ENCODE assay signal across 8 mouse cellular contexts in the genomic region with DNA sequence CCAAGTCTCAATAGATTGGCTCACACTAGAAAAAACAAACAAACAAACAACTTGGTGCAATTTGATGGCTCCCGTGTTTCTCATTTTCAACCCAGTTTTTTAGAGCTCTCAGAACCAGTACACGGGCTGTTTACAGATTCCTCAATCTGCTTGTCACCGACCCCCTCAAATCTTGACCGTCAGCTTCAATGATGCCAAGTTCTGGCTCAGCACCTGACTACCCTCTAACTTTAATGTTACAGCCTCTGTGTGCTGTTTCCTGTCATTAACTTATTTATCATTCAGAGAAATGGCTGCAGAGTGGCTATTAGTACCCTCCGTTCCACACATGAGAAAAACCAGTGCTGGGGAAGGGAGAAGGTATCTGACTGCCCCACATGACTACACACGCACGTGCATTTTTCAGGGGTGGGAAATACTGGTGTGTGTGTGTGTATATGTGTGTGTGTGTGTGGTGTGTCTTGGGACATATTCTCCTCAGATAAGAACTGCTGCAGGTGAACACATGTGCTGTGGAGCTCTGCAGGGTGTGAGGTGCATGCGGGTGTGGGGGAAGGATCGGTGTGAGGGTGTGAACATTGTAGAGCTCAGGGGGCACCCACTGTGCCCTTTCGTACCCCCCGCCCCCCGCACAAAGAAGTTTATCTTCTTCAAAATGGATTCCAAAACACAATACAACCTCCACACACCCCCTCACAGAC.
DNase-seq lines count a peak whose midpoint lies in the region; ATAC-seq lines count a peak whose summit lies in the region.

No protein-coding gene starts in this region.

- ATAC-seq in cerebellum, adult (ENCODE audit: insufficient number of reproducible peaks, low FRiP score, low TSS enrichment) = 0 out of 2 replicates have a peak, but pooled peaks have one; percentile 42
- ATAC-seq in megakaryocyte, adult 5-6 weeks (ENCODE audit: poor library complexity, severe bottlenecking) = no peak
- no peak for ATAC-seq in stomach, embryonic 16.5 days (ENCODE audit: insufficient read depth, low FRiP score)

- peaks cover 92% of the 10 kb centered on the region for H3K4me1 ChIP-seq in megakaryocyte, embryonic 14.5 days
- H3K4me1 ChIP-seq in stomach, embryonic 16.5 days (ENCODE audit: control insufficient read depth, insufficient read depth, low read length) = peaks cover 24% of the 10 kb centered on the region

- WGBS in stomach, embryonic 16.5 days = 50% methylated on average over 12 of the region's 12 CpGs

- H3K27me3 ChIP-seq in megakaryocyte, embryonic 14.5 days (replicated peaks) = no peaks in the 10 kb centered on the region
- no peaks in the 10 kb centered on the region for H3K27me3 ChIP-seq in stomach, embryonic 16.5 days (ENCODE audit: control insufficient read depth, insufficient read depth, low read length)

- no peak overlapping the region for H3K9ac ChIP-seq in stomach, embryonic 16.5 days (ENCODE audit: low read length)

- no peaks in the 10 kb centered on the region for H3K9me3 ChIP-seq in megakaryocyte, embryonic 14.5 days
- H3K9me3 ChIP-seq in stomach, embryonic 16.5 days (replicated peaks; ENCODE audit: control insufficient read depth, low read length) = no peaks in the 10 kb centered on the region

- peak overlapping the region; percentile 80 for H3K4me3 ChIP-seq in megakaryocyte, embryonic 14.5 days (replicated peaks)
- H3K4me3 ChIP-seq in stomach, embryonic 16.5 days (replicated peaks; ENCODE audit: low read length) = no peak overlapping the region

- H3K4me2 ChIP-seq in stomach, embryonic 16.5 days (ENCODE audit: low read depth, low read length) = peak overlapping the region; percentile 23

- no peak for DNase-seq in cerebellum, postnatal 25 days
- DNase-seq in liver = peak; percentile 49
- DNase-seq in testis, postnatal 10 days (ENCODE audit: low spot score) = no peak
- no peak for DNase-seq in adrenal gland, adult 8-10 months

- peak overlapping the region; percentile 70 for H3K27ac ChIP-seq in stomach, embryonic 16.5 days (ENCODE audit: low read length)

- H3K36me3 ChIP-seq in megakaryocyte, embryonic 14.5 days (replicated peaks; ENCODE audit: low read length) = peaks cover 11% of the 10 kb centered on the region
- no peaks in the 10 kb centered on the region for H3K36me3 ChIP-seq in stomach, embryonic 16.5 days (ENCODE audit: control insufficient read depth, insufficient read depth, low read length)
